Mouse (Mus musculus) gastrocnemius, postnatal 36 days (tissue): ENCODE results near the gene Fndc3a. TPM values are rescaled to one million over a fixed set of nuclear protein-coding genes. Genes with fewer than 3 reads are reported as not detected.

Experiments used
- DNase-seq, 2 experiments: peaks; one replicate each; pipeline ENCODE4 v3.0.0; 2022
- intact Hi-C: fragments of 180-260 bp; cut with DNase I; formaldehyde crosslinking; loops from one replicate; pipeline ENCODE4 v1.15.1; 2025
- total RNA-seq, 2 experiments: library from RNA; stranded (reverse); gene quantifications; 2 replicates each; pipeline ENCODE4 v1.2.3; 2021

Fndc3a gene
- total RNA-seq, 2 experiments from 2014 or later, result 5.8 to 6.7 TPM

DNA sequence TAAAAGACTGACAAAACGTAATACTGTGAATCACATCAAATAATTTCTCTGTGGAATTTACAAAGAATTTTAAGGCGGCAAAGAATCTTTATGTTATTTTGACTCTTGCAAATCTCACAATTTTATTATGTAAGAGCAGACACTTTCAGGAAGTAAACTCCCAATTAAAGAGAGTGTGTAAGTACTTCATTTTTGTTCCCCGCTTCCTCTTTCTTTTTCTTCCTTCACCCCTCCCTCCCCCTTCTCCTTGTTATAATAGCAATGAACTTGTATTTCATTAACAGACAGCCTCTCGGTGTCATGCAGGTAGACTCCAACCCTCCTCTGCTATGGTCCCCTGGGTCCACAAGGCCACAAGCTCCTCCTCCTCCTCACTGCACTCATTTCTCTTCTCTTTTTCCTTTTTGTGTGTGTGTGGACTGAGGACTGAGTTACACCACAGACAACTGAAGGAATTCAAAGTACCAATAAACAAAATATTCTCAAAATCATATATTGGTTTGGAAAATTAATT is 24.9 kb downstream of the Fndc3a start:
- intact Hi-C loops, result no loop called here
- no peak for DNase-seq

DNA sequence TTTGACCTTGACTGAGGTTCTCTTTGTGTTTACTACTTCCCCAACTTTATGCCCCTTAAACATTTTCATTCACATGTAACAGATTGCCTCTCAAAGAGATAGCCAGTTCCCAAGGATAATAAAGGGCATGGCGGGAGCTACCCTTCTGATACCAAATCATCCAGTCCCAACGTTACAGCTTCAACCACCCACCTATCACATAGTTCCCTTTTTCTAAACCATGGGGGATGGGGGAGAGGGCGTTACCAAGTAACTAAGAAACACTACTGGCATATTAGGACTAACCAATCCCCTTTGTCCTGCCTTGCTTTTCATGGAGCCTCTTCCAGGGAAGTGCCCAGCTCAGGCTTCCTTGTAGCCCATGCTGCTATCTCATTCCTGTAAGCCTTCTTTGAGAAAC is 32.6 kb downstream of the Fndc3a start:
- intact Hi-C loops, result no loop called here
- no peak for DNase-seq

DNA sequence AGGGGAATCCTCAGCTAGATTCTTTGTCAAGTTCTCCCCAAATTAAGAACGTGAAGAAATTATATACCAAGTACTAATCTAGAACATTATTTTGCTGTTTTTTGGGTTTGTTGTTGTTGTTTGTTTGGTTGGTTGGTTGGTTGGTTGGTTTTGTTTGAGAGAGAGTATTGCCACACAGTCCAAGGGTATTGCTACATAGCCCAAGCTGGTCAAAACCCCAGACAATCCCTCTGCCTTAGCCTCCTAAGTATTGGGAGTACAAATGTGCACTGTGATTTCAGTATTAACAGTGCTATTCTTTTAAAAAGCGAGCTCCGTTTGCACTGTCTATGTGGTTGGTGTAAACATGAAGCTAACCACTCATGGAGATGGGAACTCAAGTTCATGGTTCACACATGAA is 37.9 kb downstream of the Fndc3a start:
- intact Hi-C loops, result no loop called here
- no peak for DNase-seq

DNA sequence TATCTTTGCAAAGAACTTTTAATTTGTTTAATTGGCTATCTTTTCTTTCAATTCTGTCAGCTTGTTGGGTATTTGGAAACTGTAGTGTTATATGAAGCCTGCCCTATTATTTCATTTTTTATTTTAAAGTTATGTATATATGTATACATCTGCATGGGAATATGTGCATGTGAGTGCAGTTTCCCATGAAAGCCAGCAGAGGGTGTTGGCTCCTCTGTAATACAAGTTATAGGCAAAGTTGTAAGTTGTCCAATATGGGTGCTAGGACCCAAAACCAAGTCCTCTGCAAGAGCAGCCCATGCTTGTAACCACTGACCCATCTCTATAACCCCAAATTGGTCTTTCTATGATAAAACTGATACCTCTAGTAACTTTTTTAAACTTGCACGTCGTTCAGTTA is 38.8 kb downstream of the Fndc3a start:
- DNase-seq, result no peak
- intact Hi-C loops, result no loop called here

DNA sequence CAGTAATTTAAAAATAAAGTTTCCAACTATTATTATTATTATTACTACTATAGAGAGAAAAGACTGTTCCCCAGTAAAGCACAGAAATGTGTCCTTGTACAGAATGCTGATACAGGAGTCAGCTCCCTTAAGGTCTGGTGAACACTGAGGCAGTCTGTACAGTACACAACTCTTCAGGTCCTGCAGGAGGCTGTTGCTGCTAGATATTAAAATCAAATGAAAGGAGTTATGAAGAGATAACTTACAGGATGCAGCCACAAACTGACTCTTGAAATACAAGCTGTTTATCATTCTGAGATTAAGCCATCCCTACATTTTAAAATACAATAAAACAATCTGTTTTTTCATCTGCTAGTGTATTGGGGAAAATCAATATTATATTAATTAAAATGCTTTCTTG is 60.5 kb downstream of the Fndc3a start:
- no peak for DNase-seq
- intact Hi-C loops, result no loop called here

DNA sequence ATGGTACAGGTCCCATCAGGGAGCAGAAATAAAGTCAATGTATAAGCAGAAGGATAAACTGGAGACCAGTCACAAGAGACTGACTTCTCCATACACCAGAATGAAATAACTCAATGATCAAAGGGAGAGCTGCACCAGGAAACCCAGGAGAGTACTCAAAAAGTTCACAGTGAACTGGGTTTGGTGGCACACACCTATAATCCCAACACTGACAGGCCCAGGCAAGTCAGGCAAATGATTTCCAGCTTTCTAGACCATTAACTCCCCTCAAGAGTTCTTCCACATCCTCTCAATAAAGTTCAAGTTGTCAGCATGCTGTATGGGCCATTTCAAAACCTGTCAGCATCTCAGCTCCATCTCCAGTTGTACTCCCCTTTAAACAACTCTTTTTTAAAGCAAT is 64.3 kb downstream of the Fndc3a start:
- intact Hi-C loops, result no loop called here

DNA sequence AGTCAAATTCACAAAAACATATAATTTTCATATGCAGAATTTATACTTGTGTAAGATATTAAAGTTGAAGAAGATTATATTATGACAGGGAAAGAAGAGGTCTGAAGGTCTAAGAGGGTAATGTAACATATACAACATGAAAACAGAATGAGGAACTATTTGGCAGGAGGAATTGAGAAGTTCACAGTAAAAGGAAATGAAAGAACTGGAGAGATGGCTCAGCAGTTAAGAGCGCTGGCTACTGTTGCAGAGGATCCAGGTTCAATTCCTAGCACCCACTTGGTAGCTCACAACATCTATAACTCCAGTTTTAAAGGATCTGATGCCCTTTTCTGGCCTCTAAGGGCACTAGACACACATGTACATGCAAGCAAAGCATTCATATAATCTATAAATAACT is 65.2 kb downstream of the Fndc3a start:
- intact Hi-C loops, result no loop called here
- no peak for DNase-seq

More for the DNA sequence above, 64.3 kb downstream of the Fndc3a start:
- no peak for DNase-seq

DNA sequence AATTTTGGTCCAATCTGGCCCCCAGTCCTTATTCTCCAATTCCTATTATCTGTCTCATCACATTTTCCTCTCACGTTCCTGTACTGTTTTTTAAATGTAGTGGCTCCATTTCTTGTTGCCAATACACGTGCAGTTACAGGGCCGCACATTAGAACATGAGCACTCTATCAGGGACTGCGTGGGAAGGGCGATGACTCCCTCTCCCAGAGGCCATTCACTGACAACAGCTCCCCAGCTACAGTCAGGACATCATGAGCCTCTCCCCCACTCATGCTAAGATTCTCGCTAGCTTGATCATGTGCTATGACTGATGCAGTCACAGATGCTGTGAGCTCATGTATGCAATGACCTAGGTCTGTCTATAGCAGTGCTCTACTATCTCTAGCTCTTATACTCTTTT is 71.3 kb downstream of the Fndc3a start:
- intact Hi-C loops, result no loop called here
- no peak for DNase-seq

DNA sequence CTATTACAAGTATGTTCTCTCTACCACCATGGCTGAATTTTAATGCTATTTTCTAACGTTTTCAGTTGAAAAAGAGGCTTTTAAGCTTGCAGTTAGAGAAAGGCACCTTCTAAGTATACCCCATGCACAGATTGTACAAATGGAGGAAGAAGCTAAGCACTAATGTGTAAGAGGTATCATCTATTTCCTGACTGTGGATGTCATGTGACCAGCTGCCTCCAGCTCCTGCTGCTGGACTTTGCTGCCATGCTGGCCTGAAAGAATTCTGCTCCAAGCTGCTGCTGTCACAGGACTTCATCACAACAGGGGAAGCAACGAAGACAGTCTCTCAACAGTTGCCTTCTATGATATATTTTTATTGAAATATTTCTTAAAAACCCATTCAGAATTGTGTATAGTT is 76.2 kb downstream of the Fndc3a start:
- DNase-seq, result no peak
- intact Hi-C loops, result no loop called here

DNA sequence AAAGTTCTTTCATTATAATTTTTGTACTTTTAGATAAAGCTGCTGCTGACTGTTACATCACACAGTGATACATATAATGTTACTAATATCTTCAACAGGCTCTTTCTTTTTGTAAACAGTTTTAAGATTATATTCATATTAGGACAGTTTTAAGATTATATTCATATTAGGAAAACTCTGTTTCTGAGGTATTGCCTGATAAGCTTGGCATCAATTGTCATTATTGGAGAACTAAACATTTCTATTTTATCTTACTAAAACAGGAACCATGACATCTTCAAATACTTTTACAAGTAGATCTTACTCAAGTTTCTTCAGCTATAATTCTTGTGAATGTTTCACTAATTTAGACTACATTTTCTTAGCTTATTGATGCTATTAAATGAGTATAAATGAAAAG is 84.4 kb downstream of the Fndc3a start:
- no peak for DNase-seq
- intact Hi-C loops, result no loop called here

DNA sequence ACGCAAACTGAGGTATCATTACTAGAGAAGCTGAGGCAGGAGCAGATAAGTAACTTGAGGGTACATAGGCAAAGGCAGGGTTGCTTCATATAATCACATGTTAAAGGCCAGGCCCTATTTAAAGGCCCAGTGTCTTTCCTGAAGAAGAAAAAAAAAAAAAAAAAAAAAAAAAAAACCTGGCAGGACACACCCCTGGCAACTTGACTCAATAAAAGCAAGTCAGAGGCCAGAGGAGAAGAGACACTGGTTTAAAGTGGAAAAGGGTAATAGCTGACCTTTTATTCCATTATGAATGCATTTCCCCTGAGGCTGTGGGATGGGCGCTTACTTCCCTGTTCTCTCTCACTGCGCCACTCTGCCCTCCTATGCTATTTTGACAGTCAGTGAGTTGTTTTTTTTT is 105.7 kb downstream of the Fndc3a start:
- intact Hi-C loops, result no loop called here
- no peak for DNase-seq

DNA sequence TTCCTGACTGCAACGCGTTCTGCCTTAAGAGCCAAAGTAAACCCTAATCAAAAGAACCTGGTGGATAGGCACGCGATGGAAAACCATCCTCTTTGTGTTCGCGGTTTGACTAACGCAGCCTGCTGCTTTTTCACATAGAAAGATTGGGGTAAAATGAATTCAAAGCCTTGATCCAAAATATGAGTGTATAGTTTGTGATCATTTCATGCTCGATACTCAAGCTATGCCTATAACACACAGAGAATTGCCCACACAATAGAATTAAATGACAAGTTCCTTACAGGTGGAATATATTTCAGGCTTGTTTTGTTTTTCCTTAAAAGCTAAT is 106.6 kb downstream of the Fndc3a start:
- intact Hi-C loops, result no loop called here
- no peak for DNase-seq

DNA sequence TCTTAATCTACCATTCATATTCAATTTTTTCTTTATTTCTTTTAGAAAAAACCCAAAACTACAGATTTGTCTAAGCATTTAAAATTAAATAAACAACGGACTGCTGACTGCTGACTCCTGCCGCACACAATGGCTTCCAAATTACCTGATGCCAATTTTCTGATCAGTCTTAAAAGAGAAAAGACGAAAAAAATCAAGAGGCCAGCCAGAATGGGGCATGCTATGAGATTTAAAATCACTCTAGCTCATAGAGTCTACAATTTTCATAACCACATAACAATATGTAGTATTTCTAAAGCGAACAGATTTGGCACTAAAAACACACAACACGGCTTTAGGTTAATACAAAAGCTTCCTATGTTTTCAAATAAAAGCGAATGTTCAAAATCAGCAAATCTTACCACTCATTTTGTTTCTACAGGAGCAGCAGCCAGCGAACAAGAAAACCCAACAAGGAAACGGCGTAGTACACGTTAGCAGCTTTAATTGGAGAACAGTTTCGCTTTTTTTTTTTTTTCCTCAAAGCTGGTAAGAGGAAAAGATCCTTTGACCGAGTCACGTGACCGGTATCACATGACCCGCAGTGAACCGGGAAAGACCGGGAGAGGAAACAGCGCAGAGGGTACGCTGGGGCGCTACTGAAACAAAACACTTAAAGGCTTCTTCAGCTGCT is 107.1 kb downstream of the Fndc3a start:
- intact Hi-C loops, result no loop called here

DNA sequence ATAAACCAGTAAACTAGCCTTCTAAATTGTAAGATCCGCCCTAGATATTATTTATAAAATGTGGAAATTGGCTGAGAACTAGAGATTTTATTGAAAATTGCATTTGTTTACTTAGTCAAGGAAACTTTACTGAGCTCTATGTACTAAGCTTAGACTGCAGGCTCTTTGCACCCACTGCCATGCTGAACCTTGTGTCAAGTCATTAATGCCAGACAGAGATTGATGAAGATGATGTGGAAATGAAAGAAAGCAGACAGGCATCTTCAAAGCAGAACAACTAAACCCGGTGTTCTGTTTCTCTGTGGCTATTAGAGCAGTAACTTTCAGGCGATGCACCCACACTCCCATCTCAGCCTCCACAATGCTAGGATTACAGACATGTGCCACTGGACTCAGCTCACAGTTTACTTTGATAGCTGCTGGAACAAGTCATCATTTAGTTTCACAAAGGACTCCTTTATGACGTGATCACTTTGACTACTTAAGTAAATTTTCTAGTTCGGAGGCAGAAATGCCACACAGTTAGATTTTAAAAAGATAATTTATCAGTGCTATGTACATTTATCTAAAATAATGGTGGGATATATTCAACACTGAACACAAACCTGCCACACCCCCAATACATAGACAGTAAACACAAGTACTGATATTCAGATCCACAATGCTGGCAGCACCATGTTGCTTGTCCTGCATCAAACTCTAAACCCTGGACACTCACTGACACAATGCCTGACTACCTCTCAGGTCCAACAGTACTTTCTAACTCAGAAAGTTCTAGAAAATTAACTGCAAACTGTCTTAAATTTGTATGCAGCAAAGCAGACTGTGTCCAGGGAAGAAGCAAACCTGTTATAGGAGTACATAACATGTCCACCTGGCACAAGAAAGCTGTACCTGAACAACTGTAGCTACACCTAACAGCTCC is 108.2 kb downstream of the Fndc3a start:
- intact Hi-C loops, result no loop called here
- DNase-seq, result no peak

More for the DNA sequence above, 107.1 kb downstream of the Fndc3a start:
- DNase-seq, result peak; percentile 71 to 87

DNA sequence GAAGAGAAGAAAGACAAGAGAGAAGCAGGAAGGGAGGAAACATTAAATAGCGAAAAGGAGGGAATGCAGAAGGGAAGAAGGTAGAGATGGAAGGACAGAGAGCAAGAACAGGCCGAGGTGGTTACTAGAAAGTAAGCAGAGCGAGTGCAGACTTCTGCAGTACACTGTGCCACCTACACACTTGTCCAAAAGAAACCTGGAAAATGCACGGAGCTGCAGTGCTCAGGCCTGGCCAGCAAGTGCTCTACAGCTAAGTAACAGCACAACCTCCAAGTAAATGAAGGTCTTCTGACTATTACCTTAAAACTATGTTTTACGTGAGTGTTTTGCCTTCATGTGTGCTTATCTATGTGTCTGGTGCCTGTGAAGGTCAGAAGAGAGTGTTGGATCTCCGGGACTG is 109.4 kb downstream of the Fndc3a start:
- intact Hi-C loops, result no loop called here

DNA sequence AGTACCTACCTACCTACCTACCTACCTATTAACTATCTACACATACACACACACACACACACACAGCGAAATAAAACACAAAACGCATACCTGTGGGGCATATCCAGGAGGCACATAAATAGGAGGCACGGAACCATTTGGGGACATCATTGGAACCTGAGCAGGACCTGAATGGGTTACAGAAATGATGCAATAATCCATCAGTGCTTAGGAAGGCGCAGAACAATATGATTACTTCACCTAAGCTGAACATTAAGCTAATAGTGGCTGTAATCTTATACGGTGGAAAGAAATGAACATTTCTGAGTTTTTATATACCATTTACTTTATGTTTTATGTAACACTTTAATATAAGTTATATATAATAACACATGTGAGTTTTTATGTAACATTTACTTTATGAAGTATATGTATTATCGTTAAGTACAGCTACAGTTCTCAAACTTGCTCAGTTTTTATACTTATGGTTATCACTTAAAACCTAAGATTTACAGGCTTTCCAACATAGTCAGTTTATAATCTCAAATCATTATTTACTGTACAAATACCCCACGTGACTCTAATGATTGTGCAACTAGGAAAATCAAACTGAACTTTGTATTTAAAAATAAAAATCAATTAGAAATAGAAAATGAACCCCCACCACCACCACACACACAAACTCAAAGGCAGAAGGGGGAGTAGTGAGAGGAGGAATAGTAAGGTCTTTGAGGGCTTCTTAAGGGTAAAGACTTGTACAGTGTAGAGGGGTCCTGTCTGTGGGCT is 110.6 kb downstream of the Fndc3a start:
- intact Hi-C loops, result no loop called here
- DNase-seq, result no peak

More for the DNA sequence above, 109.4 kb downstream of the Fndc3a start:
- DNase-seq, result no peak

DNA sequence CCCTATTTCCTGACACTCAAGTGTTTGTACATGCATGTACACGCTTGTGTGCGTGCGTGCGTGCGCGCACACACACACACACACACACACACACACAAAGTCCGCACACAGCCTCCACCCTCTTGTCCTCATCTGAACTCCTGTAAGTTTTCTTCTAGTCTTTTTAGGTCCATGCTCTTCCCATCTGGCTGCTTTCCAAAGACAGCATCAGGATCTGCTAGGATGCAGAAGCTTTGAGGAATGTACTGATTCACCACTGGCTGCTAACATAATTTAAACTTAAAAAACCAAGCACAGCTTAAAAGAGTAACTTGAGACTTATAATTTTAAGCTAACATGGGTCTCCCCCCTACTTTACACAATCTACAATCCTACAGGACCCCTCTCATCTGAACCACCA is 115.6 kb downstream of the Fndc3a start:
- no peak for DNase-seq
- intact Hi-C loops, result no loop called here

DNA sequence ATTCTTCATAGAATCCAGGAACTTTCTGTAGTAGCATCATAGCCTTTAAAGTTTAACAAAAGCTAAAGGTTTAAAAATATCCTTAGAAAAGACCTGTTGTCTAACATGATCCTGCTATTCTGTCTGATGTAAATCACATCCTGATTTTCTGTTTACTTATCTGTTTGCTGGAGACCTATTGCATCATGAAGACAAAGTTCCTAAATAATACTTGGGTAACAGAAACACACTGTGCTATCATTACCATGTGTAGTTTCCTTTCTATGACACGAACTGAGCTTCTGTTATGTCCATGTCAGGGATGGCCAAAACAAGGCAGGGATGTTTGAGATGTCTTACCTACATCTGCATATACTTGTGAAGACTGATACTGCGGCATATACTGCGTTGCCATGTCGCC is 120.4 kb downstream of the Fndc3a start:
- DNase-seq, result no peak
- intact Hi-C loops, result no loop called here

DNA sequence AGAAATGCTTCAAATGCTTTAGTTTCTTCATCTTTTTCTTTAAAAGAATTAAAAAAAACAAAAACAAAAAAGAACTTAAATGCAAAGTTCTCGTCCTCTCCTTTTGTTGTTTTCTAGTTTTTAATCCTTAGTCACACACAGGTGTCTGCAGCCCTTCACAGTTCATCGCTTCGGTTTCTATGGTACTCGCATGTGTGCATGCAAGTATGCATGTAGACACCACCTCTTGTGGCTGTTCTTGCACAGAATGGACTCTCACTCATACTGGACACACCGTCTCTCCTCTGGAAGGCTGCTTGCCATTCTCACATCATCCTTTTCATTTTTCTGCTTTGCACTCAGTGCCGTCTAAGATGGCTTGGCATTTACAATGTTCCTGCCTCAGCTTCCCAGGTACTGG is 126.8 kb downstream of the Fndc3a start:
- intact Hi-C loops, result no loop called here
- no peak for DNase-seq

DNA sequence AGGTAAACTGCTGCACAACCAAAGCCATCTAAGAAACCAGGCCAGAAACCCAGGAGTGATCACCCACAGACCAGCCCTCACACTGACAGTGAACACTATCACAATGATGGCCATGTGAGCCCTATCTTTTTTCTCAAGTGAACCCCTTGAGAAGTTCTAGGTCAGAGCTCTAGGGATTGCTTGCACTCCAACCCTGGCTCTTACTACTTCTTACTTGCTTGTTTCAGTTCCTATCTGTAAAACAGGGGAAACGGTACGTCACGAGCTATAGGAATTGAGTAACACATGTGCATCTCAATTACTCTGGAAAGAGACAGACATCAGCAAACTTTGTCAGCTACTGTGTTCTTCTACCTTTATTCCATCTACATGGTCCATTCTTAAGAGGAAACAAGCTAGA is 128.8 kb downstream of the Fndc3a start:
- no peak for DNase-seq
- intact Hi-C loops, result no loop called here

DNA sequence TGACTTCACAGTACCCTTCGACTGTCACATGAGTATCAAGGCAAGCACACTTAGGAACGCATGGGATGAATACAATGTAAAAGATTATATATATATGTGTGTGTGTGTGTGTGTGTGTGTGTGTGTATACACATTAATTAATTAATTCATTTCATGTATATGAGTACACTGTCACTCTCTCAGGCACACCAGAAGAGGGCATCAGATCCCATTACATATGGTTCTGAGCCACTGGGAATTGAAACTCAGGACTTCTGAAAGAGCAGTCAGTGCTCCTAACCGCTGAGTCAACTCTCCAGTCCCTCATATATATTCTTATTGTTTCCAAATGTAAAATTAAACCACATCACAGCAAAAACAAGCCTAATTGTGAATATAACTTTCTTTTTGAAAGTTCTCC is 133.5 kb downstream of the Fndc3a start:
- no peak for DNase-seq
- intact Hi-C loops, result no loop called here
